Mouse (Mus musculus): ENCODE measurements at regions not wholly inside any gene's neighbourhood (a gene's known extent, or its start where the extent isn't known, plus 50 kb on each side); places are given as distances from the start of the nearest gene placed in this dataset.
A peak's percentile ranks its signal among the peaks of the same experiment; 100 is the strongest.
"Not testable (repeated sequence)": the region's sequence is repeated elsewhere in the genome, so short reads cannot be mapped to it uniquely, and the experiment has no call there.

DNA sequence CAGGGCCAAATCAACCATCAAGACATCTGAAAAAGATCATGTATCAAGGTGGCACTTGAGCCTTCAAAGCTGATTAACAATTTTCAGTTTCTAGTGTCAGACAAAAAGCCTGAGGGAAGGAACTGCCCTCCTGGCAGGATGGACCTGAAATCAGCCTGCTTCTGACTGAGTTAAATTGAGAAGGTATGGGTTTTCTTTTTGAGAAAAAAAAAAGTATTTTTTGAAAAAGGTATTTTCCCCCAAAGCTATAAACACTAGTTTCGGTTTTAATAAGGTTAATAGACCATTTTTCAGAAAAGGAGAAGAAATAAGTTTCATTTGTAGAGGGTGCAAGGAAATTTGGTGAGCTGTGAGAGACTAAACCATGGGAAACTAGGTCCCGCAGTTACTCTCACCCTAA is 124.6 kb upstream of the Mrpl21 start:
- DNase-seq = not testable (repeated sequence)

DNA sequence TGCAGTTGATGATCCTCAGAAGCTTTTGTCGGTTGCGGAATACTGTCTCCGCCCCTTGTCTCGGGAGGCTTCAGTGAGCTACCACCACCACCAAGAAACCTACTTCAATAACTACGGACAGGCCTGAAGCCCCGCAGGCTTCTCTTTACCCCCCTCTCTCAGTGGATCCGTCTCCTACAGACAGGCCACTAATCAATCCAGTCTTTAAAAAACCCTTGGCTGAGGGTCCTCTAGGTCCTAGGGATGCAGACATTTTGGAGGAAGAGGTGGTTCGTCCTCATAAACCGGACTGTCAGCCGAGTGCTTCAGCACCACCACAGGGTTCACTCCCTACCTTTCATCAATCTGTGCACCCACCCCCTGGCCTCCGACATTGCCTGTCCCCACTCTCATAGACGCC is 123.4 kb upstream of the Mrpl21 start:
- no peak for DNase-seq

DNA sequence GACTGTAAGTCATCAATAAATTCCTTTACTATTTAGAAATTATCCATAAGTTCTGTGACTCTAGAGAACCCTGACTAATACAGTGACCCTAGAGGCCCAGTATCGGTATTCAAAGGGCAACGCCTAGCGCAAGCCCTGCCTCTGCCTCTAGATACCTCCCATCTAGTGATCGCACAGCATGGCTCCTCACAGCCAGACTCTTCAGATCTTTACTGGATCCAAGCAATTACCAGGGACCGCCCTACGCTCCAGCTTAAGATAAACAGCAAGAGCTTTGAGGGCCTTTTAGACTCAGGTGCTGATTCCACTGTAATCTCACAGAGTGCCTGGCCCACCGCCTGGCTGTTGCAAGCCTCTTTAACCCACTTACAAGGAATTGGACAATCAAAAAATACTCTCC is 115.0 kb upstream of the Mrpl21 start:
- DNase-seq = no peak

DNA sequence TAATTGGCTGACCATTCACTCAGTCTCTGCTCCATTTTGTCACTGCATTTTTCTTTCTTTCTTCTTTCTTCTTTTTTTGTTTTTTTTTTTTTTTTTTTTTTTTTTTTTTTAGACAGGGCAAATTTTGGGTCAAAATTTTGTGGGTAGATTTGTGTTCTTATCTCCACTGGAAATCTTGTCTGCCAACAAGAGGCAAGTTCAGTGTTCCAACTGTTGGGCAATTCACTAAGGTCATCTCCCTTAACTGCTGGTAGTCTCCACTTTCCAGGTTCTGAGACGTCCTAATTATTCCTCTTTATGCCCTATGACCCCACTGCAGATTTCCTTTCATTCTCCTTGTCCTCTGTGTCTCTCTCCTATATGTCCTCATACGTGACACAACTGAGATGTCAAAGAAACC is 100.1 kb upstream of the Mrpl21 start:
- DNase-seq = no peak

DNA sequence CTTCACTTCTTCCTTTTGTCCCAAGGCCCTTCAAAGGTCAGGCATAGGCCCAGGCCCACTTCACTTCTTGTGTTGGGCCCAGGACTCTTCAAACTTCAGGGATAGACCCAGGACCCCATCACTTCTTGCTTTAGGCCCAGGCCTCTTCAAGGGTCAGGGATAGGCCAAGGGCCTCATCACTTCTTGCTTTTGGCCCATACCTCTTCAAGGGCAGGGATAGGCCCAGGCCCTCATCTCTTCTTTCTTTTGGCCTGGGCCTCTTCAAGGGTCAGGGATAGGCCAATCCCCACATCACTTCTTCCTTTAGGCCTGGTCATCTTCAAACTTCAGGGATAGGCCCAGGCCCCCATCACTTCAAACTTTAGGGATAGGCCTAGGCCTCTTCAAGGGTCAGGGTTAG is 90.1 kb upstream of the Mrpl21 start:
- no peak for DNase-seq

DNA sequence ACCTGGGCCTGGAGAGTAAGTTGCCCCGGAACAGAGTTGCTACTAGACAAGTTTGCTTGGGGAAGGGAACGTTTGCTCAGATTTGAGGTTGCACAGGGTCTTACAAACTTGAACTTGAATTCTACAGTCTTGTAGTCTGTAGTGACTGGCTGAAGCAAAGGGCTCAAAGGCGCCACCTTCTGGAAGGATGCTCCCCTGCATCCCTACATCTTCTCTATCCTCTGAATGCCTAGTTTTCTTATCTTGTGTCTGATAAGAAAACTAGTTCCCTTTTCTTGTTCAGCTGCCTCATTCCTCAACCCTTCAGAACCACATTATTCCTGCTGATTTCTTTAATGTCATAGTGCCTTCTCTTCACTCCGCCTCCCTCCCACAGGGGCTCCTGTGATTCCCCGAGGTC is 78.2 kb upstream of the Mrpl21 start:
- DNase-seq = peak; percentile 16

DNA sequence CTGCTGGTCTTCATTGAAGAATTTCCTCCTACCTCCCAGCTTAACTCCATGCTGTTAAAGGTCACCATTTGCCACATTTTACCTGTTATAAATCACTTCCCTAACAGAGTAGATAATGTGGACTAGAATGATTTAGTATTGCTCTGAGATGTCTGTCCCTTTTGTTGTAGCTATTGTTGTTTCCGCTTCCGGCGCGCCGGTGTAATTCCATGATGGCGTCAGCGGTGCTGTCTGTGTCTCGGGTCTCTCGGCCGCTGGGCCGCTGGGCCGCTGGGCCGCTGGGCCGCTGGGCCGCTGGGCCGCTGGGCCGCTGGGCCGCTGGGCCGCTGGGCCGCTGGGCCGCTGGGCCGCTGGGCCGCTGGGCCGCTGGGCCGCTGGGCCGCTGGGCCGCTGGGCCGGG is 77.3 kb upstream of the Mrpl21 start:
- not testable (repeated sequence) for DNase-seq

DNA sequence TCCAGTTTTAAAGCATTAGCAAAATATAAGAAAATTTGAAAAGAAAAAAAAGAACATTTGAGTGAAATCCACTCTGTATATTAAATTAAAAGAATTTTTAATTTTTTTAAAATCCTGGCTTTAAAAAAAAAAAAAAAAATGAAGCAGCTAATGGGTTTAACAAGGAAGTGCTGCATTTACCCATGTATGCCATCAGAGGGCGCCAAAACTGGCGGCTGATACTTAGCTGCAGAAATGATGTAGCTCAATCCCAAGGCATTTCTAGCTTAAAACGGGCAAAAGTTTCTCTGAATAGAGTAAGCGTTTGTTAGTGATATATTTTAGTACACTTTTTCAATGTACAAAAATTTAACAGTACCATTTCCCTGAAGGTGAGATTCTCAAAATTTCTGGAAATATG is 74.4 kb upstream of the Mrpl21 start:
- DNase-seq = peak; percentile 31
